Mouse (Mus musculus) heart, embryonic 12.5 days (tissue): ENCODE measurements around the gene Kcnk3. TPM values are rescaled to one million over a fixed set of nuclear protein-coding genes. Genes with fewer than 3 reads are reported as not detected.

Experiments used
- ATAC-seq: fragments of 200-750 bp; cut with Nextera tagmentation; 2 replicates; pipeline ENCODE4 v1.8.0; 2017; ENCODE audit warnings: moderate TSS enrichment, moderate library complexity; ENCODE audit not compliant: insufficient number of reproducible peaks, low FRiP score
- H3K27ac ChIP-seq: fragments of 300-500 bp; sonication (generic); 2 replicates; pipeline ENCODE4 v1.5.1; 2016; ENCODE audit warnings: mild to moderate bottlenecking, moderate library complexity; ENCODE audit not compliant: poor library complexity, severe bottlenecking
- H3K27me3 ChIP-seq: fragments of 300-500 bp; sonication (generic); replicated peaks from 2 replicates; pipeline ENCODE4 v1.6.1; 2016; ENCODE audit warnings: mild to moderate bottlenecking, moderate library complexity
- H3K36me3 ChIP-seq: fragments of 300-500 bp; sonication (generic); 2 replicates; pipeline ENCODE4 v1.6.1; 2016; ENCODE audit warnings: mild to moderate bottlenecking, moderate library complexity
- H3K4me1 ChIP-seq: fragments of 300-500 bp; sonication (generic); replicated peaks from 2 replicates; pipeline ENCODE4 v1.6.1; 2016; ENCODE audit warnings: mild to moderate bottlenecking
- H3K4me2 ChIP-seq: fragments of 300-500 bp; sonication (generic); 2 replicates; pipeline ENCODE4 v1.6.1; 2016; ENCODE audit warnings: mild to moderate bottlenecking, moderate library complexity
- H3K4me3 ChIP-seq: fragments of 300-500 bp; sonication (generic); 2 replicates; pipeline ENCODE4 v1.5.1; 2016; ENCODE audit warnings: mild to moderate bottlenecking
- H3K9ac ChIP-seq: fragments of 300-500 bp; sonication (generic); 2 replicates; pipeline ENCODE4 v1.6.1; 2016; ENCODE audit warnings: mild to moderate bottlenecking, moderate library complexity
- H3K9me3 ChIP-seq: fragments of 300-500 bp; sonication (generic); replicated peaks from 2 replicates; pipeline ENCODE4 v1.6.1; 2016; ENCODE audit warnings: mild to moderate bottlenecking, moderate library complexity
- whole genome bisulfite sequencing: fragments of 180-500 bp; shearing (Covaris S2); methylation state at CpG from one replicate; pipeline ENCODE4 v1.1.7; 2016; 5-methylcytosine and 5-hydroxymethylcytosine counted together
- polyA plus RNA-seq: library from polyadenylated mRNA; unstranded; fragments of >200 nt; fragmentation: Nextera tagmentation; extraction: Ambion mirVana; gene quantifications from 2 replicates; pipeline ENCODE4 v1.2.1, GENCODE M21; 2016

Kcnk3 gene
- polyA plus RNA-seq, 1 experiment from 2014 or later, result 45.1 TPM

DNA sequence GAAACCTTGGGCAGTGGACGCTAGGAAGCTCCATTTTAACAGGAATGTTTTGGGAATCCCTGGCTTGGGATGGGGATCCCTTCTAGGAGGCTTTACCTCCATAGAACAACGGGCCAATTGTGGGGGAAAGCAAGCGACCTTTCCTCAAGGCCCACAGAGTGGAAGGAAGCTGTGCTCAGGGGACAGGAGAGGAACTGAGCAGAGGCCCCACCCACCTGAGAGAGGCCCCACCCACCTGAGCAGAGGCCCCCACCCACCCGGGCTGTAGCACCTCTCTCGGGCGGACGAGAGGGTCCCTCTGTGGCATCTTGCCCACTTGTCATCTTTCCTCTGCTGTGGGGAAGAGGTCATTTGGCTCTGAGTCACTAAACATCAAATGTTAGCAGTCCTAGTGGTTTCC is 49.0 kb downstream of the Kcnk3 start:
- Histone ChIP-seq H3K4me1 (peaks cover 4% of the 10 kb centered on the region; the same call in 1 of the 2 replicates), H3K9ac (no peak overlapping the region), H3K36me3 (no peaks in the 10 kb centered on the region), H3K9me3 (no peaks in the 10 kb centered on the region), H3K4me2 (no peak overlapping the region), H3K4me3 (no peak overlapping the region), H3K27me3 (peaks cover 20% of the 10 kb centered on the region; the same call in 1 of the 2 replicates), H3K27ac (no peak overlapping the region)
- 52% methylated on average over 7 of the region's 7 CpGs for WGBS
- ATAC-seq, result no peak

DNA sequence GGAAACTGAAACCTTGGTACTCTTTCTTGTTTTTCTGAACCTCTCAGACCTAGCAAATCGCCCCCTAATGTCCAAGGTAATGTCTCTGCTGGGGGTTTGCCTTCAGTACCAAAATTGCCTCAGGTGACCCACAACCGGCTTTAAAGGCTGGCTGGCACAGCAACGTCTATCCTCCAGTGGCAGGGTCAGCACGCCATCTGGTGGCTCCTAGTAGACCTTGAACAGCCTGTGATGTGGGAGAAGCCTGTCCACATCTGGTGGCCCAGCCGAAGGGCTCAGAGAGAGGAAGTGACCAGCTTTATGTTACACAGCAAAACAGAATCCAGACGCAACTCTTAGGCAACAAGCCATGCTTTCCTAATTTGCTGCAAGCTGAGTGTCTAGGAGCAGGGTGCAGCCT is 50.1 kb downstream of the Kcnk3 start:
- Histone ChIP-seq H3K36me3 (no peaks in the 10 kb centered on the region), H3K4me2 (no peak overlapping the region), H3K9ac (no peak overlapping the region), H3K4me1 (0 out of 2 replicates have a peak, but pooled peaks cover 2% of the 10 kb centered on the region), H3K9me3 (no peaks in the 10 kb centered on the region), H3K27me3 (peaks cover 20% of the 10 kb centered on the region; the same call in 1 of the 2 replicates), H3K27ac (no peak overlapping the region), H3K4me3 (no peak overlapping the region)
- 1% methylated on average over 6 of the region's 6 CpGs for WGBS
- ATAC-seq, result no peak

DNA sequence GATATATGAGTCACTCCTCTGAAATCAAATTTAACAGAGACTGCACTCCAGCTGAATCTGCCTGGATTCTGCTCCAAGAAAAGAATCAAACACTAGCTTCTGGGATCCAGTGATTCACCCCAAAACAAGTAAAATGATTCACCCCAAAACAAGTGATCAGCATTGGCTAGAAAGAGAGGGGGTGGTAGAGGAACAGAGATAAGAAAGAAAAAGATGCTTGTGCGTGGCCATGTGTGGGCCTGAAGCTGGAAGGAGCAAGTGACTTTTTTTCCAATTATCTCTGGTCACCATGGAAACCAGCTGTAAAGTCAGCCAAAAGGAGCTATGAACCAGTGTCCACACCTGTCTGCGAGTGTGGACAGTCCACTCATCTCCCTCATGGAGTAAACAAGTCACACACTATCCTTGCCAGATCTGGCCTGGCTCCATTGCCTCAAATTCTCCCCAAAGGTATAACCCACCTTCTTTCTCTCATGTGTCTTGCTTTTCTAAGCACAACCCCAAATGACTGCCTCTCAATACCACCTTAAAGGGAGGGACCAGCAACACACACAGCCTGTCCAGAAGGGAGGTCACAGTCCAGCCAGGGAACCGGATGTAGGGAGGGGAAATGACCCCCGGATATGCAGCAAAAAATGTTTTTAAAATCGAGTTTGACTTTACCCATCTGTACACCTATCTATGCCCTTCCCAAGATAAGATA is 55.7 kb downstream of the Kcnk3 start:
- Histone ChIP-seq H3K4me3 (no peak overlapping the region), H3K9ac (no peak overlapping the region), H3K4me1 (peaks cover 28% of the 10 kb centered on the region), H3K36me3 (no peaks in the 10 kb centered on the region), H3K4me2 (no peak overlapping the region), H3K9me3 (no peaks in the 10 kb centered on the region), H3K27me3 (no peaks in the 10 kb centered on the region), H3K27ac (peak overlapping the region; percentile 40; the same call in 1 of the 2 replicates)
- WGBS, result 43% methylated on average over 5 of the region's 5 CpGs
- no peak for ATAC-seq

DNA sequence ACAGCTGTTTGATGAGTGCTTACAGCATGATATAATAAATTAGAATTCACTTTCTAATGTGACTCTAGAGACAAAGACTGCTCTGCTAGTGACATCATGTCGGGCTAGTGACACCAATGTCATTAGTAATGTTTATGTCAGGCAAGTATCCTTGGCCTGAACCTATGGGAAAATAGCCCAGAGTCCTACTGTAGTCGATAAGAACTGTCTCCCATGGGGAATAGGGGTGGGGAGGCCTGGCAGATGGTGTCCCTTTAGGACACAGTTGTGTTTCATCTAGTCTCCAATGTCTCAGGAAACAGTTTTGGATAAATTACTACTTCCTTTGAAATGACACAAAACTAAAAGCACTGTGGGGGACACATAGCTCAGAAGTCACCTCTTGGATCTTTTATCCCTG is 58.1 kb downstream of the Kcnk3 start:
- Histone ChIP-seq H3K9ac (no peak overlapping the region), H3K27ac (no peak overlapping the region), H3K4me2 (no peak overlapping the region), H3K4me3 (no peak overlapping the region), H3K36me3 (peaks cover 1% of the 10 kb centered on the region; the same call in 1 of the 2 replicates), H3K9me3 (no peaks in the 10 kb centered on the region), H3K4me1 (peaks cover 39% of the 10 kb centered on the region), H3K27me3 (no peaks in the 10 kb centered on the region)
- ATAC-seq, result no peak
- WGBS, result 70% methylated on average over 2 of the region's 2 CpGs

DNA sequence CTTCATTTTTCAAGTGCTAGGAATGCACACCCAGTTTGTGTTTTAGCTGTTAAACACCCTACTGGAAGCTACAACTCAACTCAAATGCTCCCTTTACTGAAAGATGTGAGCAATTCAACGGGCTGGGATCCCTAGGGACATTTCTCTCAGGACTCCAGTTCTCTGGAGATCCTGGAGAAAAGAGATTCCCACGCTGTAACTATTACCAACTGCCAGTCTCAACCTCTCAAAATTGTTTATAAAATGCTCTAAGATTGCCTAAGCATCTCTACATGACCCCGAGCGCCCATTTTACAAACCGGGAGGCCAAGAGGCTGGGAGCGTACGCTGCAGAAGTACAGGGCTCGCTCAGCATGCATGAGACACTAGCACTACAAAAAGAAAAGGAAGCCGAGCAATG is 59.4 kb downstream of the Kcnk3 start:
- Histone ChIP-seq H3K36me3 (peaks cover 10% of the 10 kb centered on the region), H3K27ac (peak overlapping the region; percentile 71; the same call in 1 of the 2 replicates), H3K9ac (peak overlapping the region; percentile 84), H3K4me3 (peak overlapping the region; percentile 89), H3K4me1 (peaks cover 44% of the 10 kb centered on the region), H3K27me3 (no peaks in the 10 kb centered on the region), H3K9me3 (no peaks in the 10 kb centered on the region), H3K4me2 (peak overlapping the region; percentile 77)
- WGBS, result 16% methylated on average over 9 of the region's 9 CpGs
- ATAC-seq, result no peak

DNA sequence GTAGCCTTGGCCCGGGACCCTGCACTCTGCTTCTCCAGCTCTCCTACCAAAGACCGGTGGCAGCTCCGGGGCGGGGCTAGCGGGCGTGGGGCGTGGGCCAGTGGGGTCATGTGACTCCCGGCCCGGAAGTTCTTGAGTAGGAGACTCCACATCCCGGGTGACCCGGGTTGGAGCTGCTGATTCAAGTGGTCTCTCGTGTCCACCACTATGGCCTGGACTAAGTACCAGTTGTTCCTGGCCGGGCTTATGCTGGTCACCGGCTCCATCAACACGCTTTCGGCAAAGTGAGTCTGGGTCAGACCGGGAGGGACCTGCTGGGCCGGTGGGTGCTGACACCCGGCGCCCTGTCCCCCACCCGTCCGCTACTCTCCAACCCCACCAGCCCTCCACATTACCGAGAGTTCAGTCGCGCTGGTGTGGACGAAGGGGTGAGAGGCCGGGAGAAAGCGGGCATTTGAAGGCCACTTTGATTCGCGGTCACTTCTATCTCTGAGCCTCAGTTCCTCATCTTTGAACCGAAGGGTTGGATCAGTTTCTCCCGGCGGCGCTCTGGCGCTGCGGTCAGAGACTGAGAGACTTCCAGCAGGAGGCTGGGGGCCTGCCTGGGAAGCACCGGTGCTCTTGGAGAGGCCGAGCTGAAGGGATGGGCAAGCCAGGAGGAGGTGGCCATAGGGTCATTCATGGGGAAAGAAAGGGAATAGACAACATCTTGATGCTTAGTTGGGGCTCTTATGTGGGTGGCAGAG is 60.0 kb downstream of the Kcnk3 start, which contains the start of gene Slc35f6:
Slc35f6 (plus strand) TSS at position 119 of the 746 bp plus-strand sequence.
- no peaks in the 10 kb centered on the region for H3K9me3 ChIP-seq
- ATAC-seq, result peak; percentile 93
- H3K9ac ChIP-seq, result peak within 1 kb of the TSS; percentile 84
- peak within 1 kb of the TSS; percentile 77 for H3K4me2 ChIP-seq
- peaks cover 43% of the 10 kb centered on the region for H3K4me1 ChIP-seq
- peak within 1 kb of the TSS; percentile 71 for H3K27ac ChIP-seq
- H3K36me3 ChIP-seq, result peaks cover 16% of the 10 kb centered on the region
- no peaks in the 10 kb centered on the region for H3K27me3 ChIP-seq
- peak within 1 kb of the TSS; percentile 89 for H3K4me3 ChIP-seq
- WGBS, result under 1% methylated on average over 38 of the region's 38 CpGs

DNA sequence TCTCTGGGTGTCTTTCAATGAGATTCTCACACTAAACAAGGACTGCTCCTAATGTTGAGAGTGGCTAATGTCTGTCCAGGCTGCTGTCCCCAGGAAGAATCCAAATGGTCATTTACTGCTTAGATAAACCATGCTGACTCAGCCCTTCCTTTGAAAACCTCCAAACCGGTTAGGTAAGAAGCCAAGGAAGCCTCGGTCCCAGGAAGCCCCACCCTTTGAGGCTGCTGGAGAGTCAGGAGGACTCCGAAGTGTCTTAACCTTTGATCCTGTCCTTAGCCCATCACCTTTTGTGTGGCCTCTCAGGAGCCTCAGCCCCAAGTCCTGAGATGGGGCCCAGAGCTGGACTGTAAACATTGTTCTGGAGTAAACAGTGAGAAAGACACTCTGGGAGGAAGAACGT is 61.6 kb downstream of the Kcnk3 start:
- Histone ChIP-seq H3K4me1 (peaks cover 29% of the 10 kb centered on the region), H3K4me3 (no peak overlapping the region), H3K36me3 (peaks cover 21% of the 10 kb centered on the region), H3K9ac (no peak overlapping the region), H3K4me2 (no peak overlapping the region), H3K27me3 (no peaks in the 10 kb centered on the region), H3K9me3 (no peaks in the 10 kb centered on the region), H3K27ac (no peak overlapping the region)
- no peak for ATAC-seq
- 70% methylated on average over 4 of the region's 4 CpGs for WGBS

DNA sequence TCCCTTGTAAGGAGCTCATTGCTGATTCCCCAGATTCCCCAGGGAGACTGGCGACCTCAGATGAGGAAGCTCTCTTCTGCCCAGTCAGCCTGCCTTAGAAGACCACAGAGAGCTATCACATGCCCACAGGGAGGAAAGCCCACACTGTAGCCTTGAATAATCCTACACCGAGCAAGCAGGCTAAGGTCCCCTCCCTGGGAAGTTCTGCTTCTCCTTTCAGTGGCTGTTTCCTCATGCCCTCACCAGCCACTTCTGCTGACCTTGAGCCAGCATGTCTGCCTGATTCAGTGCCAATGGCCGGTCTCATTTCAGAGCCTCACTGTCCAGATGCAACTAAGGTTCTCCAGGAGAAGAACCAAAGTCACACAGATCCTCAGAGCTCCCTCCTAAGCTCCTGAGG is 62.8 kb downstream of the Kcnk3 start:
- Histone ChIP-seq H3K27ac (no peak overlapping the region), H3K9me3 (no peaks in the 10 kb centered on the region), H3K4me3 (no peak overlapping the region), H3K27me3 (no peaks in the 10 kb centered on the region), H3K36me3 (peaks cover 31% of the 10 kb centered on the region), H3K9ac (no peak overlapping the region), H3K4me2 (no peak overlapping the region), H3K4me1 (peaks cover 36% of the 10 kb centered on the region)
- WGBS, result 71% methylated on average over 3 of the region's 3 CpGs
- no peak for ATAC-seq

DNA sequence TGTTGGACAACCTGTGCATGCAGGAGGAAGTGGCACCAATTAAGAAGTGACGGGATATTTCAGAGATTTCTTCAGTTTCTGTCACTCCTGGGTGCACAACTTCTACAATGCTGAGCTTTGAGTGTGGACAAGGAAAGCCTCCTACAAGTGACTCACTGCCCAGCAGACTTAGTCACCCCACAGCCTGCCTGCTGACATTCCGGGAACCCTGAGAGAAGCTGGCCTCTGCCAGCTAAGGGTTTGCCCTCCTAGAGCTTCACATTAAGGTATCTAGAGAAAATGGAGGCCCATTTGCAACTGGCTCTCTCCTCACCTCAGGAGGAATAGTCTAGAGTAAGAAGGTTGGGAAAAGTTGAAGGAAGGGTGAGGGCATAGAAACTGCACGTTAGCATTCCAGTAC is 63.6 kb downstream of the Kcnk3 start:
- Histone ChIP-seq H3K4me3 (no peak overlapping the region), H3K4me2 (no peak overlapping the region), H3K4me1 (peaks cover 36% of the 10 kb centered on the region), H3K9me3 (no peaks in the 10 kb centered on the region), H3K27ac (no peak overlapping the region), H3K27me3 (no peaks in the 10 kb centered on the region), H3K36me3 (peaks cover 39% of the 10 kb centered on the region), H3K9ac (no peak overlapping the region)
- ATAC-seq, result no peak
- 86% methylated on average over 3 of the region's 3 CpGs for WGBS

DNA sequence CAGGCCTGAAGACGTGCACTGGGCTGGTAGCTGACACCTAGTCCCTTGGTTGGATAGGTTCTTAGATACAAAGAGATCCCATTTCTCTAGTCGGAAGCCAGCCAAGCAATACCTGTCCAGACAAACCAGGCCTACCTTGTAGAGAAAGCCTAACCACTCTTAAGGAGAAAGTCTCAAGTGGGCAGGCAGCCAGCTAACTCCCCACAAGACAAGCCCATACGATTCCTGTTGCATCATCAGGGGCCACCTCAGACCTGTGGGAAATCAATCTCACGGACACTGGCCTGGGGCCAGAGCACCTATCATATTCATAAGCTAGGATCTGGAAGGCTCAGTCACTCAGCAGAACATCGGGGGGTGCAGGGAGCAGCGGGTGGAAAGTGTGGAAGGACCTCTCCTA is 65.3 kb downstream of the Kcnk3 start:
- peaks cover 56% of the 10 kb centered on the region for H3K36me3 ChIP-seq
- no peak for ATAC-seq
- no peak overlapping the region for H3K4me3 ChIP-seq
- no peak overlapping the region for H3K27ac ChIP-seq
- no peak overlapping the region for H3K4me2 ChIP-seq
- H3K4me1 ChIP-seq, result peaks cover 31% of the 10 kb centered on the region
- 86% methylated on average over 6 of the region's 6 CpGs for WGBS
- H3K9me3 ChIP-seq, result no peaks in the 10 kb centered on the region
- no peaks in the 10 kb centered on the region for H3K27me3 ChIP-seq
- no peak overlapping the region for H3K9ac ChIP-seq

DNA sequence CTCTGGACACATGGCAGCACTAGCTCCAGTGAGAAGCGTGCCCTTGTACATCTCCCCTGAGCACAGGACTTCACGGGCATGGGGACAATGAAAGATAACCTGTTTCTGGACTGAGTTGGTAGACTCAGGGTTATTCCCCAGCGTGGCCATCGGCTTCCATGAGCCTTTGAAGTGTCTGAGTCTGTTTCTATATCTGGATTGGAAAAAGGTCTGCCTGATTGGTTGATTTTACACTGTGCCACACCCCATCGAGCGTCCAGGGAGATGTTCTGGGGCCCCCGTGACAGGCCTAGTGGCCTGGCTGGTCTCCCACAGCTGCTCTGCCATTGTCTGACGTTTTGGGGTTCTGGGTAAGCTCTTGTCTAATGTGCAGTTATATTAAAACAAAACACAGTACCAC is 67.1 kb downstream of the Kcnk3 start:
- Histone ChIP-seq H3K27ac (no peak overlapping the region), H3K9ac (no peak overlapping the region), H3K27me3 (no peaks in the 10 kb centered on the region), H3K4me2 (no peak overlapping the region), H3K36me3 (peaks cover 58% of the 10 kb centered on the region), H3K4me3 (no peak overlapping the region), H3K9me3 (no peaks in the 10 kb centered on the region), H3K4me1 (peaks cover 22% of the 10 kb centered on the region; the same call in 1 of the 2 replicates)
- ATAC-seq, result no peak
- WGBS, result 69% methylated on average over 8 of the region's 8 CpGs
